Mouse (Mus musculus) gastrocnemius, postnatal 14 days (tissue): ENCODE measurements around the gene Pmpca. TPM values are rescaled to one million over a fixed set of nuclear protein-coding genes. Genes with fewer than 3 reads are reported as not detected.

Experiments used
- total RNA-seq, 2 experiments: library from RNA; stranded (reverse); gene quantifications; 2 replicates each; pipeline ENCODE4 v1.2.3; 2021

Pmpca gene
- total RNA-seq, 2 experiments from 2014 or later, result 125 to 136 TPM

Other genes starting within 250 kb of the Pmpca start
- gene Lhx3, start 181.1 kb upstream of the Pmpca start, total RNA-seq, result not detected
- 1 to 10 TPM; 4.3 to 5.4 TPM for gene Qsox2, start 151.8 kb upstream of the Pmpca start, total RNA-seq
- gene Ccdc187, start 94.8 kb upstream of the Pmpca start, total RNA-seq, result under 1 TPM; 0.04 to 0.09 TPM
- 1 to 10 TPM; 6.4 to 7.4 TPM for gene Gpsm1, start 73.8 kb upstream of the Pmpca start, total RNA-seq
- 10 to 100 TPM; 17.0 to 17.6 TPM for gene Dnlz, start 37.2 kb upstream of the Pmpca start, total RNA-seq
- 1 to 10 TPM in 1 of 2 experiments, under 1 TPM in 1; 0.71 to 1.1 TPM for gene Card9, start 28.4 kb upstream of the Pmpca start, total RNA-seq
- 1 to 10 TPM; 6.2 to 7.2 TPM for gene Snapc4, start 8.7 kb upstream of the Pmpca start, total RNA-seq
- gene Entr1, start within 50 bp of the Pmpca start, total RNA-seq, result 10 to 100 TPM; 24.5 to 24.9 TPM
- 1 to 10 TPM; 5.7 to 5.8 TPM for gene Inpp5e, start 19.9 kb downstream of the Pmpca start, total RNA-seq
- 10 to 100 TPM; 20.9 to 24.1 TPM for gene Sec16a, start 55.9 kb downstream of the Pmpca start, total RNA-seq
- gene Notch1, start 127.3 kb downstream of the Pmpca start, total RNA-seq, result 10 to 100 TPM; 17.1 to 18.9 TPM
- gene Egfl7, start 190.7 kb downstream of the Pmpca start, total RNA-seq, result 100 to 1,000 TPM in 1 of 2 experiments, 10 to 100 TPM in 1; 64.1 to 106 TPM
- not detected for gene Gm20532, start 197.3 kb downstream of the Pmpca start, total RNA-seq
- gene Agpat2, start 215.1 kb downstream of the Pmpca start, total RNA-seq, result 1 to 10 TPM; 4.9 to 6.3 TPM
- gene Fam69b, start 239.1 kb downstream of the Pmpca start, total RNA-seq, result 1 to 10 TPM; 1.4 to 3.1 TPM